Mouse (Mus musculus) spleen, postnatal 4 days (tissue): ENCODE results near the gene 4931428F04Rik.
"Not testable (repeated sequence)": the region's sequence is repeated elsewhere in the genome, so short reads cannot be mapped to it uniquely, and the experiment has no call there.

Source experiments
- DNase-seq, 2 experiments: peaks; one replicate each; pipeline ENCODE4 v3.0.0; 2022; ENCODE audit warnings: low spot score in 2 of 2

Gene 4931428F04Rik

DNA sequence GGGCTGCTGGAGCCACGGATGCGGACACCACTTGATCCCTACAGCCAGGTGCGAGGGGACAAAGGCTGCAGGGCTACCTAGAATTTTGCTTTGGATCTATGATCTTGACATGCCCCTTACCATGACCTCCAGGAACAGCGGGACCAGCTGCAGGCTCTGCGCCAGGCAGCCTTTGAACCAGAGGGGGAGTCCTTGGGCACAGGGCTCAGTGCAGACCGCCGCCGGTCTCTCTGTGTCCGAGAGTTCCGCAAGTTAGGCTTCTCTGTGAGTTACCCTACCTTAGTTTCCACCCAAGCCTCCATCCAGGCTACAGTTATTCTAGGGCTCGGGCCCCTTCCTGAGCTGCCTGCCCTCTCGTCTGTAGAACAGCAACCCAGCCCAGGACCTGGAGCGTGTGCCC lies 18.0 kb upstream of the 4931428F04Rik start:
- no peak for DNase-seq

DNA sequence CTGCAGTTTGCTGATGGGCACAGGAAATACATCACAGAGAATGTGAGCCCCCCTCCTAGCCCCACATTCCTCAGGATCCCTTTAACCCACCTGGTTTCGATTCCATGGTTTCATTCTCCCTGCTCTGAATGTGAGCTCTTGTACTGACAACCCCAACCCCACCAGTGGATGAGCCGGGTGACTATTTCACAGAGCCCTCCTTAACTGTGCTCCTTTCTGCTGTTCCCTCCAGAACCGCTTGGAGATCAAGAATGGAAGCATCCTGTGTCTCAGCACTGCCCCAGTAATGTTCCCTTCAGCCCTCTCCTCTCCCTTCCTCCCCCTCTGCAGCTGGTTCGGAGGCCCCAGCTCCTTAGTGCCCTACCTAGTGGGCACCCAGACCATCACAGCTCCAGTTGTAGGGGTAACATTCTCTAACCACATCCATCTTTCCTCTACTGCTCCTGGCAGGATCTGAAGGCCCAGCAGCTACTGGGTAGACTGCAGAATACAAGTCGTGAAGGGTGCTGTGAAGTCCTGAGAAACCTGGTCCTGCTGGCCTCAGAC lies 16.6 kb upstream of the 4931428F04Rik start:
- no peak for DNase-seq

DNA sequence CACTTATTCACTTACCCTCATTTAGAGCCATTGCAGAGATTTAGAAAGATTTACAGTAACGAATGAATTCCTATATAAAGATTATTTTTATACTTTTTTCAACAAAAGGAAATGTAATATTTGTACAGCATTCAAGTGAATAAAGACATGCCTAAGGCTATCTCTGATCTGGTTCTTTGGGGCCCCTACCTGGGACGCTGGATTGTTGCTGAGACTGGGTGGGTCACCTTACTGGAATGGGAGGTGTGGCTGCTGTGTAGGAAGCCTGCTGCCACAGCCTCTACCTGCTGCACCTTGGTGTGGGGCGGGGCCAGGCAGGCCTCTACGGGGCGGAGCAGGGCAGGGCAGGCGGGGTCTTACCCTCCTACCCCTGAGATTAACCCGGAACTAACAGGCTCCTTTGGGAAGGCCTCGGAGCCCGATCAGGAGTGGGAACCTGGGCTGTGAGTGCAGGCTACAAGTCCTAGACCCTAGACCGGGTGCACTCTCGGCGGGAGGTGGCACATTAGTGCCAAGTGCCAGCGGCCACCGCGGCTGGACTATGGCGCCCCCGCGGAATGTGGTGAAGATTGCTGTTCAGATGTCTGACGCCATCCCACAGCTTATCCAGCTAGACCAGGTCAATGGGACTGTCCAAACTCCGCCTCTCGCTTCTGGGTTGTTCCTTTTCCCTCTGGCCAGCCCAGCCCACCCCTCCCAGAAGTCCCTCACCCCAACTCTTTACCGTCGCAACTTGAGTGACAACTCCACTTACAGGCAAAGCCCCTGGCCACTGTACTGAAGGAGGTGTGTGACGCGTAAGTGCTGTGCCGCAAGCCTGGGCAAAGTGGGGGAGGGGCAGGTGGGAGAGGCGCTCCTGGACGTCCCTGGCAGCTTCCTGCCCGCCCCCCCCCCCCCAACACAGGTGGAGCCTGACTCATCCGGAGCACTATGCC lies 15.8 kb upstream of the 4931428F04Rik start, which contains the start of gene Elmo3:
Gene Elmo3, plus strand, starts transcription at position 391 of the 935 bp plus-strand sequence.
- DNase-seq = peak; percentile 64 to 79

DNA sequence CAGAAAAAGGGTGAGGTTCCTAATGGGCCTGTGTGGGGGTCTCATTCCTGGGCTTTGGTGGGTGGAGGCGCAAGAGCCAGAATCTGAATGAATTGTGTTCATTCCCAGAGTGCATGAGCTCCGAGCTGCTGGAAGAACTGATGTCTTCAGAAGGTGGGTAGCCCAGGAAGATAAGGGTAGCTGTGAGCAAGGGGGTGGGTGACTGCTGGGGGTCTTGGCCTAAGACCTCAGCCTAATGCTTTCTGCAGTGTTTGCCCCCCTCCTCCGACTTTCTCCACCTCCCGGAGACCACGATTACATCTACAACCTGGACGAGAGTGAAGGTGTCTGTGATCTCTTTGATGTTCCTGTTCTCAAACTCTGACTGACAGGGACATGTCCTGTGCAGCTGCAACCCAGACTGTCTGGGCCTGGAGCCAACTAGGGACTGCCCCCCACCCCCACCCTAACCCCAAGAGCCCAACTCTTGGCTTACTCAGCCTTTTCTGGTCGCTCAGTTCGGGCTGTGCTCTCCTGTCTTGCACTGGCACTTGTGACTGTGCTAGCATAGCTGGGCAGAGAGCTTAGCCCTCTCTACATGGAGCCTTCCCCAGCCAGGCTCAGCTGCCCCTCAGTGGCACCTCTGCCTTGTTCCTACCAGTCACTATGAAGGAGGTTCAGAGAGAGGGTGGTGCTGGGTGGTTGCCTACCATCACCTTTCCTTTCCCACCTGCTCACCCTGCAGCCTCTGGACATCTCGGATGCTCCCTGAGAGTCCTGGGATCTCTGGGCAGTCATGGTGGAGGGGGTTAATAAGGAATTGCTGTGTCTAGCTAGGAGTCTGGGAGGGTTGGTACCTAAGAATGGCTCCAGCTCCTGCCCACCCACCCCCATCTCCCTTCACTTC lies 14.9 kb upstream of the 4931428F04Rik start:
- DNase-seq = no peak

DNA sequence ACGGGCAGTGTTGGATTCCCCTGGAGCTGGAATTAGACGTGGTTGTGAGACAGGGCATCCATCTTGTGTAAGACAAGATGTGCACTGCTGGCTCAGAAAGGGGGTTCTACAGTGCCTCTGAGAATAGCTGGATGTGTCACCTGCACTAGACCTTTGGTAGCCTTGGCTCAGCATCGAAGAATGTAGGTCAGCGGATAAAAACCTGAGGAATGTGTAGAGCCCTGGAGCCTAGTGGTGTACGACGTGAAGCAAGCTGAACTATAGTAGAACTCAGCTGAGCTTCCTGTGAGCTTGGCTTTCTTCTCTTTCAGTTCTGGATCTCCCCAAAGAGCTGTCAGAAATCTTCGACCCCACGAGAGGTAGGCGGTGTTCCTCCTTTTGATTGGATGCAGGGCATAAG lies 14.2 kb upstream of the 4931428F04Rik start:
- no peak for DNase-seq

DNA sequence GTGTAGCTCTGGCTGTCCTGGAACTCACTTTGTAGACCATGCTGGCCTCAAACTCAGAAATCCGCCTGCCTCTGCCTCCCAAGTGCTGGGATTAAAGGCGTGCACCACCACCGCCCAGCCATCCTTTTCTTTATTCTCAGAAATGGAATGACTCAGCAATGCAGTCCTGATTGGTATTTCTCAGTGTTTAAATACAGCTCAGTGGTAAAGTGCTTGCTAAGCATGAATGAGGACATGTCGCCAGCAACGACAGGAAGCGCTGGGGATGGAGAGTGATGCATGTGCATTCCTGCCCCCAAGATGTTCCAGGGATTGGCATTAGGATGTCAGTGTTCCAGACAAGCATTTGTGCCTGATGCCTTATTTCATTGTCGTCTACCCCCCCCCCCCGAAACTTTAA lies 13.7 kb upstream of the 4931428F04Rik start:
- no peak for DNase-seq

DNA sequence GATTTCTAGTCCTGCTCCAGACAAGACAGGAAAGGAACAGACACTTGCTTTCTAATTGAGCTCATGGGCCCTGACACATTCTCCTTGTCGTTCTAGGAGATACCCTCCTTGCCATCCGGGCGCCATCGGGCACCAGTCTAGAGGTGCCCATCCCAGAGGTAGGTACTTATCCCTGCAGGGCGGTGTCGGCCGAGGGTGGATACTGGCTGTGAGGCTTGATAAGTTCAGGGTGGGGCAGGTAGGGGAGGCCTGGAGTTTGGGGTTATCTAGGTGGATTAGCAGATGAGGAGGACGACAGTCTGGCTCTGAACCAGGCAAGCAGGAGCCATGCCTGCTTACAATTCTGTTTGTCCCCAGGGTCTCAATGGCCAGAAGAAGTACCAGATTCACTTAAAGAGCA lies 10.3 kb upstream of the 4931428F04Rik start:
- DNase-seq = peak; percentile 88 to 90

DNA sequence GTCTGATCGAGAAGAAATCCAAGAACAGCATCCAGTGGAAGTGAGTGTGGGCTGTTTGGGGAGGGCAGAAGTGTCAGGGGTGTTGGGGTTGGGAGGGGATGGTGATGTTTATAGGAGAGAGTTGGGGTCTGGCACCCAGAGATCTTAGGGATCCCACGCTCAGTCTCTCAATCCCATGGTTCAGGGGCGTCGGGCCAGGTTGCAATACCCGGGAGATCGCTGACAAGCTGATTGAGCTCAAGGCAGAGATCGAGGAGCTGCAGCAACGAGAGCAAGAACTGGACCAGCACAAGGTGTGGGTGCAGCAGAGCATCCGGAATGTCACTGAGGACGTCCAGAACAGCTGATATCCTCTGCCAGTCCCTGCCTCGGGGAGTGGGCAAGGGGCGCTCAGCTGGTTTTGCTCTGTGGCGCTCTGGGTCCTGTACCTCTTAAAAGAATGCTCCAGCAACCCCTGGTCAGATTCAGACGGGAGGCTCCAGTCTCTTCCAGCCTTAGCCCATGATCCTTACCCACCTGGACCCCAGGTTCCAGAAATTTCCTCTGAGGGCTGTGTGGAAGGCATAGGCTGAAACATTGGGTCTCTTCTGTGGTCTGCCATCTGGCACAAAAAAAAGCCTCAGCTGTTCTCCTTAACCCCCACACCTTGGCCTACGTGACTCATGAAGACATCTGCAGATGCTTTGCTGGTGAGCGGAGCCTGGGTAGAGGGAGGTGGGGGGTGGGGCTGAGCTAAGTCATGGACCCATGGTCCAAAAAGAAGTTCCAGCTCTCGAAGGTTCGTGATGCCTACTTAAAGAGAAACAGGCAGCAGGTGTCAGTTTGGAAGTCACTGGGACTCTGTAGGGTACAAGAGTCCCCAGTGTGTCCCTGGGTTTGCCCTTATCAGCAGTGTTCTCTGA lies 8.9 kb upstream of the 4931428F04Rik start:
- DNase-seq = peak; percentile 39 to 72

DNA sequence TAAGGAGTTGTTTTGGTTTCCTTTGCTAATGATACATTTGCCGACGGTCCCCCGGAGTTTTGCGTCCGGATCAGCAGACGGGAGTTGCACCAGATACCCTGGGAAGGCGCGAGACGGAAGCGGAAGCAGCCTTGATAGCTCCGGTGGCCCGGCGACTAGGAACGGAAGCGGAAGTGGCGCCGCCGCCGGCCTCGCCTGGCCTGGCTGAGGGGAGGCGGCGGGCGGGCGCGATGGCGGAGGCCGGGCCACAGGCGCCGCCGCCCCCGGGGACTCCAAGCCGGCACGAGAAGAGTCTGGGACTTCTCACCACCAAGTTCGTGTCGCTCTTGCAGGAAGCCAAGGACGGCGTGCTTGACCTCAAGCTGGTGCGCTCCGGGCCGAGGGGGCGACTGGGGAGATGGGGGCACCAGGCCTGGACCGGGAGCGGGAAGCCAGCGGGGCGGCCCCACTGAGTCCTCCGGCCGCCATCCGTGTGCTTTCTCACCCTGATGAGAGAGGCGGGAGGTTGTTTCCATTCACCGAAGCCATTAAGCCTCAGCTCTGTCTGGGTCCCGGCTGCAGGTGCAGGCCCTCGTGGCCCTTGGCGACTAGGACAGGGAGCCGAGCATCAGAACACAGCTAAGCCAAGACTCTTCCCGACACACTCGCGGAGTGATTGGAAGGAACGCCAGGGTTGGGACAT lies 8.0 kb upstream of the 4931428F04Rik start, which contains the start of gene E2f4:
Gene E2f4, plus strand, starts transcription at position 153 of the 682 bp plus-strand sequence.
- peak; percentile 92 to 96 for DNase-seq

DNA sequence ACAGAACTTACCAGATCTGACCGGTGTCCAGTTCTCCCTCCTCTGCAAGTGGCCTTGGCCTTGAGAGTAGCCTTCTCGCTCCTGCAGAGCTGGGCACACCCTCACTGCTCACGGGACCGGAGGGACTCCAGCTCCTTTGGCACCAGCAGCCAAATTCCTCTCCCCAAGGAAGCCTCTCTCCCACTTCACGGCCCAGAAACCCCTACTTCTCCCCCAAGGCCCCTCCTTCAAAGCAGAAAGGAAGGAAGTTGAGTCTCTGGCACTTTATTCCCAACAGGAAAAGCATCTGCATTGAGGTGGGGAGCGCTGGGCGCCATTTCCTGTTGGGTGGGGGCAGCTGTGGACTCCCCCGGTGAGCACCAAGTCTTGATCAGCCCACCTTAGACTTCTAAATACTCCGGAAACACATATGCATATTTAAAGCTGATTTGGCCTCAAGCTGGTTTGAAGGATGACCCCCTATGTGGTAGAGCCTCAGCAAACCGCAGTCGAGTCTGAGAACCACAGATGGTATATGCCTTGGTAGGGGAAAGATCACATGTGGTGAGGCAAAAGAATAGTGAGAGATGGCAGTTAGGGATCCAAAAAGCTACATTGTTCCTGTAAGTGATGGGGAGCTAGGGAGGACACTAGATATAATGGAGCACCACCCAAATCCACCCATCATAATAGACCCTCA lies 6.4 kb upstream of the 4931428F04Rik start, which contains the start of gene Exoc3l:
Gene Exoc3l, minus strand, starts transcription at position 207 of the 679 bp plus-strand sequence.
- peak in 1 of 2 experiments; percentile 15 for DNase-seq

DNA sequence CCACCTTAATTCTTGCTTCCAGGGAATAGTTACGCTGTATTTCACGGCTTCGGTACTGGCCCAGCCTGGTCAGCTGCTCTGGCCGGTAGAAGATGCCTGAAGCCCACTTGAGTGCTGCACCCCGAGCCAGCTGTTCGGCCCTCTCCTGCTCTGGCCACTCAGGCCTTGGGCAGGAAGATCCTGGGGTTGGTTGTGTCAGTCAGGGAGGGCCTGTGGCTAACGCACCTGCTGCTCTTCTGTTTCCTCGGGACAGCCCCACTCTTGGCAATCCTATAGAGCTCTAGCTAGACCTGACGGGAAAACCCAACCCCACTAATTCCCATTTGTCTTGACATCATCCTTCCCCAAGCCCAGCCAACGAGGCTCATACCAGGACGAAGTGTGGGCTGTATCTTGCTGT lies 5.6 kb upstream of the 4931428F04Rik start:
- DNase-seq = peak in 1 of 2 experiments; percentile 11

DNA sequence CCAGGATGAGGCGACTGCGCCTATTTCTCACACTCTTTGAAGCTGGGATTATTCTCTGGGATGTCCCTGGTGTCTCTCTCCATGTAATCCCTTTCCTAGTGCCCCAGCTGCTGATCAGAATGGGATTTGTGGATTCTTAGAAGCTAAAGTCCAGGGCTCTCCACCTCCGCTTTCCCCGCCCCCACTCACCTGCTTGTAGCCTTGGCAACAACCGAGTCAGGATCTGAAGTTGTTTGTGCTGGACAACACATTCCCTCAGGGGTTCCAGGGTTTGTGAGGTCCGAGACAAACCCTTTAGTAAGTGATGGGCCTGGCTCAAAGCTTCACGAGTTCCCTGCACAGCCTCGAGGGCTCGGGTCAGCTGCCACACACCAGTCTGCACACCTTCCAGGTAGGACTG lies 5.1 kb upstream of the 4931428F04Rik start:
- no peak for DNase-seq

DNA sequence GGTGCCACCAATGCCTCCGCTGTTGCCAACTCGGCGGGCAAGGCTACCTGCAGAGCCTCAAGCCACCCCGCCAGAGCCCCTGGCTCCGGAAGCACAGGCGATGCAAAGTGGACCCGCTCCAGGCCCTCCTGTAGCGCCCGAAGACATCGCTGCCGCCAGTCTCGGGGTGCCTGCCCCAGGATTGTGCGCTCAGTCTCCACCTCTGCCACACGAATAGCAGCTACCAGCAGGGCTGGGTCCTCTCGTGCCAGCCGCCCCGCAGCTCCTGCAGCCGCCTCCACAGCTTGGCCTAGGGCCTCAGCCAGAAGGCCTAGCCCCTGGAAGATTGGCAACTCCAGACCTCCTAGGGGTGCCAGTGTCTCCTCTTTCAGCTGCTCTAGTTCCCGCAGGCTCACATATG lies 3.7 kb upstream of the 4931428F04Rik start:
- peak in 1 of 2 experiments; percentile 19 for DNase-seq

DNA sequence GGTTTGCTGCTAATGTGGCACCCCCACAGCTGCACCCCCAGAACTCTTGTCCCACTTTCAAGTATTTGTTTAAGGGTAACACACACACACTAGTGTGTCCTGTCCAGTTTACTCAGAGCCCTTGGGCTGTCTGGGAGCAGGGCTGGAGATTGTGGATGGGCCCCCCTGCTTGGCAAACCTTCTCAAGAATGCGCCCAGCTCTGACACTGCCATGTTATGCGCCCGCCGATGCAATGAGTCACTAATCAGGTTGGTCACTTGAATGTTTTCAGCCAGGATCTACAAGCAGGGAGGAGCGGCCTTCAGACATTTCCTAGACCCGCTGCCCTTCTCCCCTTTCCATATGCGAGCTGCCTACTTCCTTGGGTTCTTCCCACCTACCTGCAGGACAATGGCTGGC lies 2.8 kb upstream of the 4931428F04Rik start:
- DNase-seq = no peak

DNA sequence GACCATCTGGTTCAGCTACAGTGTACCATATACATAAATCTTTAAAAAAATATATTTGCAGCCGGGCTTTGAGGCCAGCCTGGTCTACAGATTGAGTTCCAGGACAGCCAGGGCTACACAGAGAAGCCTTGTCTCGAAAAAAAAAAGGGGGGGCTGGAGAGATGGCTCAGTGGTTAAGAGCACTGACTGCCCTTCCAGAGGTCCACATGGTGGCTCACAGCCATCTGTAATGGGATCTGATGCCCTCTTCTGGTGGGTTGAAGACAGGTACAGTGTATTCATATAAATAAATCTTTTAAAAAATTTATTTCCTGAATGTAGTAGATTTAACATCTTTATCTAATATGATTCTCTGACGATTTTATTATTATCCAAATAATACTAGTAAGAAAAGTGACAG lies 2.1 kb upstream of the 4931428F04Rik start:
- DNase-seq = peak in 1 of 2 experiments; percentile 13

DNA sequence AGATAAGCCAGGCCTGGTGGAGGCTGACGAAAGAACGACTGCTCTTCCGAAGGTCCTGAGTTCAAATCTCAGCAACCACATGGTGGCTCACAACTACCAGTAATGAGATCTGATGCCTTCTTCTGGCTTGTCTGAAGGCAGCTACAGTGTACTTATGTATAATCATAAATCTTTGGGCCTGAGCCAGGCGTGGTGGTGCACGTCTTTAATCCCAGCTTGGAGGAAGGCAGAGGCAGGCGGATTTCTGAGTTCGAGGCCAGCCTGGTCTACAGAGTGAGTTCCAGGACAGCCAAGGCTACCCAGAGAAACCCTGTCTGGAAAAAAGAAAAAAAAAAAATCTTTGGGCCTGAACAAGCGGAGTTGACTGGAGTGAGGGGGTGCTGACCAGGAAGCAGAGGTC lies 1.7 kb upstream of the 4931428F04Rik start:
- not testable (repeated sequence) for DNase-seq

DNA sequence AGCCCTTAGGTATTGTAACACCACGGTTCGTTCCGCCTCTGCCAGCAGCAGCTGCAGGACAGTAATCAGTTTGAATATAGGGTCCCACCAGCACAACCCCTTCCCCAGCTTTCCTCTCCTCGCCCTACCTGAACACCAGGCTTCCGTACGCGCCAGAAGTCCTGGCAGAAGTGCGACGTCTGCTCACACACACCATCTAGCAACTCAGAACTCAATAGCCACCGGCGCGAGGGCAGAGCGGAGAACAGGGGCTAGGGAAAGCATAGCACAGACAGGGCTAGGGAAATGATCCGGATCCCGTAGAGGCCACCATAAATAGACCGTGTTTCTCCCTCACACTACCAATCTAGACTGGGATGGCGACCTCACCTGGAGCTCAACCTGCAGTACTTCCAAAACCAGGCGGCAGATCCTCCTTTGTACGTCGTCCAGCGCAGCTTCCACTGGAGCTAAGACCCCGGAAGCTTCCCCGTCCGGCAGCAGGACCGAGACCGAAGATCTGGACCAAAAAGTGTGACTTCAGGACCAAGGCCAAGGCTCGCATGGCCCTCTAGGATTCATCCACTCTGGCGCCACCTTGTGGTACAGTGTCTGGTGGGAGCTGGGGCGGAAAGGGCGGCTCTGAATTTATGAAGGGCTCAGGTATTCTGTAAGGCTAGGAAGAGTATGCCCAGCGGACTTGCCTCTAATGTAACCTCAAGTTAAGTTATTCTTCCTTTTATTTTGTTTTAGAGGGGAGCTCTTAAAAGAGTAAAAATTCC lies 1.1 kb upstream of the 4931428F04Rik start:
- peak; percentile 91 to 99 for DNase-seq

DNA sequence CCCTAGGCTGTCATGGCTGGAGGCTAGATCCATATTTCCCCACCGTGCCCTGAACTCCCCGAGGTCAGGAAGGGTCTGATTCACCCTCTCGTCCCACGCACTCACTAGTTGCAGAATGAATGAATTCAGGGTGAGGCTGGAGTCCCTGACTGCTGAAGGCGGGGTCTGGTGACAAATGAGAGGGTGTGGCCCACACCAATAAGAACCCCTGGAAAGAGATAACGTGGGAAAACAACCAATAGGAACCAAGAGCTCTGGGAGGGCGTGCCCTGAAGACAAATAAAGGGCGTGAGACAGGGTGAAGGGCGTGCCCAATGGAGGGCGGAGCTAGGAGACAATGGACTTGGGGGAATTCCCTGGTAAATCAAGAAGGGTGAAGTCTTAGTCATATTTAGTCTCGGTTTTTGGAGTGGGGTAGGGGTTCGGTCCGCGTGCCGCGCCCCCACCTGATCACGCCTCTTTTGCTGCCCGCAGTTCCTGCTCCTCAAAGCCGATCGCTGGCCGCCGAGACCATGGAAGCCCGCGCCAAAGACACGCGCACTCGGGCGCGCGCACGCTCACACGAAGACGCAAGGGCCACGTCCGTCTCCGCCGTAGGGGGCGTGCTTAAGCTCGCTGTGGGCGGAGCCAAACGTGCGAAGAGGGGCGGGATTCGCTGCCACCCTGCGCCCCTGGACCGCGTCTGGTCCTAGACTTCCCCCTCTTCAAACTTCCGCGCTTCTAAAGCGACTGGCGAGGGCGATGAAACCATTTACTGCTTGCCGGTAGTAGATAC lies 519 bp downstream of the 4931428F04Rik start:
- DNase-seq = peak; percentile 91 to 95
